In genomic region chr15:67729492-67729891, GRCm38 (mm10) we compare ENCODE assay signal across 23 mouse cellular contexts.
DNase-seq lines count a peak whose midpoint lies in the region; ATAC-seq lines count a peak whose summit lies in the region.
"Had no signal": no experiment of that assay in that cellular context is flagged by ENCODE, and none has a peak within 500 bp of the region (broad histone marks: within the 10 kb centered on the region; RNA-seq: fewer than 3 reads in every experiment).

No protein-coding gene starts in this region.

- H3K9me3 ChIP-seq in forebrain, embryonic 14.5 days (replicated peaks; ENCODE audit: control insufficient read depth, low read length), result no peaks in the 10 kb centered on the region
- no peaks in the 10 kb centered on the region for H3K9me3 ChIP-seq in forebrain, embryonic 15.5 days
- H3K9me3 ChIP-seq in midbrain, embryonic 13.5 days, result no peaks in the 10 kb centered on the region; the same call in 1 of the 2 replicates
- no peaks in the 10 kb centered on the region for H3K9me3 ChIP-seq in midbrain, embryonic 11.5 days (ENCODE audit: control insufficient read depth, low read length)
- H3K9me3 ChIP-seq: heart, embryonic 13.5 days; hindbrain, embryonic 13.5 days; intestine, embryonic 15.5 days; kidney, embryonic 15.5 days had no signal

- no peaks in the 10 kb centered on the region for H3K36me3 ChIP-seq in forebrain, embryonic 14.5 days (ENCODE audit: control insufficient read depth, insufficient read depth, low read length)
- H3K36me3 ChIP-seq in forebrain, embryonic 15.5 days, result no peaks in the 10 kb centered on the region
- no peaks in the 10 kb centered on the region for H3K36me3 ChIP-seq in midbrain, embryonic 13.5 days
- no peaks in the 10 kb centered on the region for H3K36me3 ChIP-seq in midbrain, embryonic 11.5 days (ENCODE audit: control insufficient read depth, insufficient read depth, low read length)
- H3K36me3 ChIP-seq: heart, embryonic 13.5 days; hindbrain, embryonic 13.5 days; intestine, embryonic 15.5 days; kidney, embryonic 15.5 days had no signal

- H3K27ac ChIP-seq in forebrain, embryonic 14.5 days (ENCODE audit: low read depth, low read length), result no peak overlapping the region
- no peak overlapping the region for H3K27ac ChIP-seq in forebrain, embryonic 15.5 days (replicated peaks)
- no peak overlapping the region for H3K27ac ChIP-seq in midbrain, embryonic 13.5 days
- H3K27ac ChIP-seq in midbrain, embryonic 11.5 days (ENCODE audit: low read depth, low read length), result no peak overlapping the region
- H3K27ac ChIP-seq: heart, embryonic 13.5 days; hindbrain, embryonic 13.5 days; intestine, embryonic 15.5 days; kidney, embryonic 15.5 days had no signal

- no peaks in the 10 kb centered on the region for H3K27me3 ChIP-seq in forebrain, embryonic 14.5 days (replicated peaks; ENCODE audit: control insufficient read depth, insufficient read depth, low read length)
- no peaks in the 10 kb centered on the region for H3K27me3 ChIP-seq in forebrain, embryonic 15.5 days
- H3K27me3 ChIP-seq in midbrain, embryonic 13.5 days, result no peaks in the 10 kb centered on the region
- H3K27me3 ChIP-seq in midbrain, embryonic 11.5 days (ENCODE audit: control insufficient read depth, insufficient read depth, low read length), result no peaks in the 10 kb centered on the region
- H3K27me3 ChIP-seq: CH12.LX; heart, embryonic 13.5 days; hindbrain, embryonic 13.5 days; intestine, embryonic 15.5 days; kidney, embryonic 15.5 days had no signal

- no peak overlapping the region for H3K4me3 ChIP-seq in forebrain, embryonic 14.5 days (ENCODE audit: low read depth, low read length)
- H3K4me3 ChIP-seq in forebrain, embryonic 15.5 days, result no peak overlapping the region
- H3K4me3 ChIP-seq in midbrain, embryonic 13.5 days (replicated peaks), result no peak overlapping the region
- no peak overlapping the region for H3K4me3 ChIP-seq in midbrain, embryonic 11.5 days (ENCODE audit: low read depth, low read length)
- H3K4me3 ChIP-seq: erythroblast, embryonic 14.5 days; heart, embryonic 13.5 days; hindbrain, embryonic 13.5 days; intestine, embryonic 15.5 days; kidney, embryonic 15.5 days; myocyte had no signal

- no peak overlapping the region for H3K4me2 ChIP-seq in forebrain, embryonic 14.5 days (ENCODE audit: low read length)
- no peak overlapping the region for H3K4me2 ChIP-seq in forebrain, embryonic 15.5 days (replicated peaks)
- H3K4me2 ChIP-seq in midbrain, embryonic 13.5 days (replicated peaks), result no peak overlapping the region
- H3K4me2 ChIP-seq in midbrain, embryonic 11.5 days, result no peak overlapping the region
- H3K4me2 ChIP-seq: heart, embryonic 13.5 days; hindbrain, embryonic 13.5 days; intestine, embryonic 15.5 days; kidney, embryonic 15.5 days had no signal

- 73% methylated on average over 8 of the region's 8 CpGs for WGBS in forebrain, embryonic 14.5 days
- 72% methylated on average over 8 of the region's 8 CpGs for WGBS in forebrain, embryonic 15.5 days
- WGBS in midbrain, embryonic 13.5 days, result 69% methylated on average over 8 of the region's 8 CpGs
- WGBS in midbrain, embryonic 11.5 days, result 85% methylated on average over 8 of the region's 8 CpGs

- no peak overlapping the region for H3K9ac ChIP-seq in forebrain, embryonic 14.5 days (ENCODE audit: low read length)
- no peak overlapping the region for H3K9ac ChIP-seq in forebrain, embryonic 15.5 days (replicated peaks)
- H3K9ac ChIP-seq in midbrain, embryonic 13.5 days (replicated peaks), result no peak overlapping the region
- H3K9ac ChIP-seq in midbrain, embryonic 11.5 days (ENCODE audit: low read length), result no peak overlapping the region
- H3K9ac ChIP-seq: heart, embryonic 13.5 days; hindbrain, embryonic 13.5 days; intestine, embryonic 15.5 days; kidney, embryonic 15.5 days had no signal

- DNase-seq in forebrain, embryonic 14.5 days (ENCODE audit: low spot score), result peak; percentile 4
- no peak for DNase-seq in midbrain, embryonic 11.5 days (ENCODE audit: low spot score, missing footprints)
- peak; percentile 6 for DNase-seq in embryo, embryonic 10.5 days (ENCODE audit: low spot score)
- DNase-seq in retina, adult 2 months (ENCODE audit: low read depth, low spot score), result peak; percentile 8
- DNase-seq in gastrocnemius, postnatal 36 days, result no peak
- DNase-seq: adrenal gland, postnatal 14 days; cerebellum, adult 11-12 months; cerebellum, postnatal 14 days; heart, adult 18-20 months; liver; right cerebral cortex, postnatal 4 days; thymus, adult 2 months had no signal

- no peaks in the 10 kb centered on the region for H3K4me1 ChIP-seq in forebrain, embryonic 14.5 days (ENCODE audit: control insufficient read depth, insufficient read depth, low read length)
- H3K4me1 ChIP-seq in forebrain, embryonic 15.5 days, result no peaks in the 10 kb centered on the region
- H3K4me1 ChIP-seq in midbrain, embryonic 13.5 days (replicated peaks), result no peaks in the 10 kb centered on the region
- no peaks in the 10 kb centered on the region for H3K4me1 ChIP-seq in midbrain, embryonic 11.5 days (ENCODE audit: control insufficient read depth, insufficient read depth, low read length)
- H3K4me1 ChIP-seq: intestine, embryonic 15.5 days; kidney, embryonic 15.5 days had no signal

- intact Hi-C loops in gastrocnemius, postnatal 36 days (cut with DNase I), result no loop called here

- no peak for ATAC-seq in forebrain, embryonic 14.5 days
- no peak for ATAC-seq in forebrain, embryonic 15.5 days (replicated peaks)
- peak; percentile 53; the same call in 1 of the 2 replicates for ATAC-seq in midbrain, embryonic 13.5 days
- ATAC-seq in midbrain, embryonic 11.5 days (ENCODE audit: low FRiP score), result no peak
- no peak for ATAC-seq in megakaryocyte, adult 5-6 weeks (ENCODE audit: poor library complexity, severe bottlenecking)
- ATAC-seq: intestine, embryonic 15.5 days; lung, postnatal 0 days had no signal

Comparison
In these comparisons a context has a peak if more than half of its experiments do, and no peak if none do; other contexts are left out.
1. DNase-seq: peak in forebrain, embryonic 14.5 days (single experiment), embryo, embryonic 10.5 days (single experiment) and retina, adult 2 months (single experiment); none in midbrain, embryonic 11.5 days (single experiment) and gastrocnemius, postnatal 36 days (0 of 2).